Mouse (Mus musculus): ENCODE results near the gene Slc36a2. TPM values are rescaled to one million over a fixed set of nuclear protein-coding genes. Genes with fewer than 3 reads are reported as not detected.
A peak's percentile ranks its signal among the peaks of the same experiment; 100 is the strongest.

The Slc36a2 gene
- polyA plus RNA-seq, 1 experiment from 2014 or later: 0.99 TPM

- Histone ChIP-seq H3K9me3 (ENCODE audit: control insufficient read depth, low read length) (no peaks in the 10 kb centered on the region), H3K9ac (no peak overlapping the region), H3K27me3 (ENCODE audit: control insufficient read depth, insufficient read depth, low read length) (no peaks in the 10 kb centered on the region), H3K4me3 (replicated peaks; ENCODE audit: low read length) (no peak overlapping the region), H3K4me1 (replicated peaks; ENCODE audit: control insufficient read depth, insufficient read depth, low read length) (no peaks in the 10 kb centered on the region; the same call in 1 of the 2 replicates), H3K27ac (no peak overlapping the region), H3K36me3 (replicated peaks; ENCODE audit: control insufficient read depth, insufficient read depth) (peaks cover 35% of the 10 kb centered on the region), H3K4me2 (replicated peaks) (no peak overlapping the region)
- ATAC-seq (ENCODE audit: low FRiP score): no peak
- DNase-seq (ENCODE audit: low spot score): no peak
- WGBS: 89% methylated on average over 5 of the region's 5 CpGs
Measured at GRCm38 (mm10) chr11:55214161-55214560, 29.3 kb upstream of the Slc36a2 start.

GRCm38 (mm10) chr11:55213518-55213917 is 28.6 kb upstream of the Slc36a2 start:
- 96% methylated on average over 4 of the region's 4 CpGs for WGBS

GRCm38 (mm10) chr11:55209626-55210353 is 24.9 kb upstream of the Slc36a2 start:
- Histone ChIP-seq H3K4me2 (replicated peaks) (no peak overlapping the region), H3K36me3 (replicated peaks; ENCODE audit: control insufficient read depth, insufficient read depth) (peaks cover 9% of the 10 kb centered on the region; the same call in 1 of the 2 replicates), H3K9ac (no peak overlapping the region), H3K4me3 (replicated peaks; ENCODE audit: low read length) (no peak overlapping the region), H3K9me3 (ENCODE audit: control insufficient read depth, low read length) (no peaks in the 10 kb centered on the region), H3K4me1 (replicated peaks; ENCODE audit: control insufficient read depth, insufficient read depth, low read length) (peaks cover 21% of the 10 kb centered on the region), H3K27me3 (ENCODE audit: control insufficient read depth, insufficient read depth, low read length) (no peaks in the 10 kb centered on the region), H3K27ac (no peak overlapping the region)
- DNase-seq (ENCODE audit: low spot score) (no peak), ATAC-seq (ENCODE audit: low FRiP score) (no peak)
- WGBS: 86% methylated on average over 6 of the region's 6 CpGs

More at GRCm38 (mm10) chr11:55213518-55213917, 28.6 kb upstream of the Slc36a2 start:
- ATAC-seq (ENCODE audit: low FRiP score) (no peak), DNase-seq (ENCODE audit: low spot score) (no peak)
- Histone ChIP-seq H3K27ac (no peak overlapping the region), H3K9me3 (ENCODE audit: control insufficient read depth, low read length) (no peaks in the 10 kb centered on the region), H3K4me1 (replicated peaks; ENCODE audit: control insufficient read depth, insufficient read depth, low read length) (no peaks in the 10 kb centered on the region; the same call in 1 of the 2 replicates), H3K4me2 (replicated peaks) (no peak overlapping the region), H3K27me3 (ENCODE audit: control insufficient read depth, insufficient read depth, low read length) (no peaks in the 10 kb centered on the region), H3K36me3 (replicated peaks; ENCODE audit: control insufficient read depth, insufficient read depth) (peaks cover 28% of the 10 kb centered on the region), H3K4me3 (replicated peaks; ENCODE audit: low read length) (no peak overlapping the region), H3K9ac (no peak overlapping the region)

GRCm38 (mm10) chr11:55209032-55209431 is 24.2 kb upstream of the Slc36a2 start:
- Histone ChIP-seq H3K27ac (no peak overlapping the region), H3K4me3 (replicated peaks; ENCODE audit: low read length) (no peak overlapping the region), H3K27me3 (ENCODE audit: control insufficient read depth, insufficient read depth, low read length) (no peaks in the 10 kb centered on the region), H3K4me1 (replicated peaks; ENCODE audit: control insufficient read depth, insufficient read depth, low read length) (peaks cover 21% of the 10 kb centered on the region), H3K4me2 (replicated peaks) (no peak overlapping the region), H3K9ac (no peak overlapping the region), H3K36me3 (replicated peaks; ENCODE audit: control insufficient read depth, insufficient read depth) (peaks cover 1% of the 10 kb centered on the region; the same call in 1 of the 2 replicates), H3K9me3 (ENCODE audit: control insufficient read depth, low read length) (no peaks in the 10 kb centered on the region)
- ATAC-seq (ENCODE audit: low FRiP score): no peak
- DNase-seq (ENCODE audit: low spot score): no peak
- WGBS: 80% methylated on average over 2 of the region's 2 CpGs

- DNase-seq (ENCODE audit: low spot score) (no peak), ATAC-seq (ENCODE audit: low FRiP score) (no peak)
- H3K9me3 ChIP-seq (ENCODE audit: control insufficient read depth, low read length): no peaks in the 10 kb centered on the region
- H3K9ac ChIP-seq: no peak overlapping the region
- no peak overlapping the region for H3K4me2 ChIP-seq (replicated peaks)
- H3K27me3 ChIP-seq (ENCODE audit: control insufficient read depth, insufficient read depth, low read length): no peaks in the 10 kb centered on the region
- no peak overlapping the region for H3K27ac ChIP-seq
- 76% methylated on average over 6 of the region's 6 CpGs for WGBS
- no peaks in the 10 kb centered on the region for H3K36me3 ChIP-seq (replicated peaks; ENCODE audit: control insufficient read depth, insufficient read depth)
- H3K4me3 ChIP-seq (replicated peaks; ENCODE audit: low read length): no peak overlapping the region
- H3K4me1 ChIP-seq (replicated peaks; ENCODE audit: control insufficient read depth, insufficient read depth, low read length): peaks cover 21% of the 10 kb centered on the region
Measured at GRCm38 (mm10) chr11:55208001-55208690, 23.3 kb upstream of the Slc36a2 start.

GRCm38 (mm10) chr11:55204602-55205001 is 19.7 kb upstream of the Slc36a2 start:
- H3K4me3 ChIP-seq (replicated peaks; ENCODE audit: low read length): peak overlapping the region; percentile 79
- H3K9me3 ChIP-seq (ENCODE audit: control insufficient read depth, low read length): no peaks in the 10 kb centered on the region
- H3K4me2 ChIP-seq (replicated peaks): peak overlapping the region; percentile 92
- DNase-seq (ENCODE audit: low spot score) (peak; percentile 27), ATAC-seq (ENCODE audit: low FRiP score) (peak; percentile 68)
- no peaks in the 10 kb centered on the region for H3K36me3 ChIP-seq (replicated peaks; ENCODE audit: control insufficient read depth, insufficient read depth)
- 7% methylated on average over 17 of the region's 17 CpGs for WGBS
- no peaks in the 10 kb centered on the region for H3K27me3 ChIP-seq (ENCODE audit: control insufficient read depth, insufficient read depth, low read length)
- H3K4me1 ChIP-seq (replicated peaks; ENCODE audit: control insufficient read depth, insufficient read depth, low read length): peaks cover 21% of the 10 kb centered on the region
- 0 out of 2 replicates have a peak overlapping the region, but pooled peaks have one; percentile 11 for H3K27ac ChIP-seq
- H3K9ac ChIP-seq: peak overlapping the region; percentile 86

GRCm38 (mm10) chr11:55204159-55204596 is 19.3 kb upstream of the Slc36a2 start, which contains the start of gene Slc36a1:
Gene Slc36a1, plus strand, starts transcription at chr11:55204350.
- ATAC-seq (ENCODE audit: low FRiP score): peak; percentile 94
- WGBS: under 1% methylated on average over 31 of the region's 31 CpGs

GRCm38 (mm10) chr11:55197740-55198510 is 13.0 kb upstream of the Slc36a2 start:
- no peaks in the 10 kb centered on the region for H3K36me3 ChIP-seq (replicated peaks; ENCODE audit: control insufficient read depth, insufficient read depth)
- H3K4me2 ChIP-seq (replicated peaks): no peak overlapping the region
- 81% methylated on average over 8 of the region's 8 CpGs for WGBS

More at GRCm38 (mm10) chr11:55204159-55204596, 19.3 kb upstream of the Slc36a2 start, which contains the start of gene Slc36a1:
- Histone ChIP-seq H3K4me1 (replicated peaks; ENCODE audit: control insufficient read depth, insufficient read depth, low read length) (peaks cover 21% of the 10 kb centered on the region), H3K27me3 (ENCODE audit: control insufficient read depth, insufficient read depth, low read length) (no peaks in the 10 kb centered on the region), H3K4me2 (replicated peaks) (peak within 1 kb of the TSS; percentile 92), H3K4me3 (replicated peaks; ENCODE audit: low read length) (peak within 1 kb of the TSS; percentile 79), H3K9me3 (ENCODE audit: control insufficient read depth, low read length) (no peaks in the 10 kb centered on the region), H3K36me3 (replicated peaks; ENCODE audit: control insufficient read depth, insufficient read depth) (no peaks in the 10 kb centered on the region), H3K27ac (0 out of 2 replicates have a peak within 1 kb of the TSS, but pooled peaks have one; percentile 11), H3K9ac (peak within 1 kb of the TSS; percentile 86)
- peak; percentile 97 for DNase-seq (ENCODE audit: low spot score)

More at GRCm38 (mm10) chr11:55197740-55198510, 13.0 kb upstream of the Slc36a2 start:
- ATAC-seq (ENCODE audit: low FRiP score) (no peak), DNase-seq (ENCODE audit: low spot score) (no peak)
- Histone ChIP-seq H3K27ac (no peak overlapping the region), H3K9me3 (ENCODE audit: control insufficient read depth, low read length) (no peaks in the 10 kb centered on the region), H3K4me3 (replicated peaks; ENCODE audit: low read length) (no peak overlapping the region), H3K27me3 (ENCODE audit: control insufficient read depth, insufficient read depth, low read length) (no peaks in the 10 kb centered on the region), H3K9ac (no peak overlapping the region), H3K4me1 (replicated peaks; ENCODE audit: control insufficient read depth, insufficient read depth, low read length) (no peaks in the 10 kb centered on the region)

Measured in hindbrain, embryonic 14.5 days (tissue).